Mouse (Mus musculus): Measurements from ENCODE around the gene Tax1bp3. TPM values are rescaled to one million over a fixed set of nuclear protein-coding genes. Genes with fewer than 3 reads are reported as not detected.

Tax1bp3 gene
- polyA plus RNA-seq, 2 experiments: 106 to 224 TPM

DNA sequence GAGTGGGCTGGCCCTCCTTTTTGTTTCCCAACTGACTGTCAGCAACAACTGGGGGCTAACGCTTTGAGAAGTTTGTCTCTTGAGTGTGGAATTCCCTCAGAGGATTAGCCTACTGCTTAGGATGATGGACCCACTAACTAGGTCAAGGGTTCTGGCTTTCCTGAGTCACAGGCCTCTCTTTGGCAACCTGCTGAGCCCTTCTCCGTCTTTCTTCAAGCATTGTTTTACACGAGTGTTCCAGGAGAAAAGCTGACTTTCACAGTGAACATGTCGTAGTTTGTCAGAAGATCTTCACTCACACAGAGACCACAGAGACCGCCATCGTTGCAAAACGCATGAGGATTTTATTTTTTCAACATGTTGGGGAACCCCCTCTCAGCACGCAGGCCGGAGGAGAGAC is 28.7 kb upstream of the Tax1bp3 start:
- Histone ChIP-seq H3K9ac (ENCODE audit: low read depth, low read length, severe bottlenecking) (no peak overlapping the region), H3K36me3 (ENCODE audit: control insufficient read depth, insufficient read depth, low read length) (no peaks in the 10 kb centered on the region), H3K4me3 (replicated peaks; ENCODE audit: low read length) (no peak overlapping the region), H3K4me2 (replicated peaks; ENCODE audit: low read depth, low read length, severe bottlenecking) (no peak overlapping the region), H3K27me3 (ENCODE audit: control insufficient read depth, insufficient read depth, low read length) (no peaks in the 10 kb centered on the region), H3K27ac (replicated peaks; ENCODE audit: low read depth, low read length) (no peak overlapping the region), H3K4me1 (ENCODE audit: control insufficient read depth, insufficient read depth, low read length) (no peaks in the 10 kb centered on the region), H3K9me3 (ENCODE audit: control insufficient read depth, low read length) (no peaks in the 10 kb centered on the region)
- no peak for DNase-seq (ENCODE audit: low spot score)
- 83% methylated on average over 9 of the region's 9 CpGs for WGBS
- ATAC-seq (ENCODE audit: low FRiP score, low read depth): no peak
- TF ChIP-seq POLR2A (IDR thresholded peaks at IDR 0.05; ENCODE audit: borderline replicate concordance, extremely low read depth, insufficient read depth, insufficient read length): no peak

GRCm38 (mm10) chr11:73155071-73155470 is 21.8 kb upstream of the Tax1bp3 start:
- 67% methylated on average over 6 of the region's 6 CpGs for WGBS
- no peak overlapping the region for H3K9ac ChIP-seq (ENCODE audit: low read depth, low read length, severe bottlenecking)
- H3K4me2 ChIP-seq (replicated peaks; ENCODE audit: low read depth, low read length, severe bottlenecking): no peak overlapping the region
- no peaks in the 10 kb centered on the region for H3K9me3 ChIP-seq (ENCODE audit: control insufficient read depth, low read length)
- ATAC-seq (ENCODE audit: low FRiP score, low read depth) (no peak), DNase-seq (ENCODE audit: low spot score) (no peak)
- H3K27ac ChIP-seq (replicated peaks; ENCODE audit: low read depth, low read length): no peak overlapping the region
- no peaks in the 10 kb centered on the region for H3K36me3 ChIP-seq (ENCODE audit: control insufficient read depth, insufficient read depth, low read length)
- H3K4me3 ChIP-seq (replicated peaks; ENCODE audit: low read length): no peak overlapping the region
- TF ChIP-seq POLR2A (IDR thresholded peaks at IDR 0.05; ENCODE audit: borderline replicate concordance, extremely low read depth, insufficient read depth, insufficient read length): no peak
- H3K4me1 ChIP-seq (ENCODE audit: control insufficient read depth, insufficient read depth, low read length): peaks cover 3% of the 10 kb centered on the region; the same call in 1 of the 2 replicates
- H3K27me3 ChIP-seq (ENCODE audit: control insufficient read depth, insufficient read depth, low read length): peaks cover 9% of the 10 kb centered on the region; the same call in 1 of the 2 replicates

DNA sequence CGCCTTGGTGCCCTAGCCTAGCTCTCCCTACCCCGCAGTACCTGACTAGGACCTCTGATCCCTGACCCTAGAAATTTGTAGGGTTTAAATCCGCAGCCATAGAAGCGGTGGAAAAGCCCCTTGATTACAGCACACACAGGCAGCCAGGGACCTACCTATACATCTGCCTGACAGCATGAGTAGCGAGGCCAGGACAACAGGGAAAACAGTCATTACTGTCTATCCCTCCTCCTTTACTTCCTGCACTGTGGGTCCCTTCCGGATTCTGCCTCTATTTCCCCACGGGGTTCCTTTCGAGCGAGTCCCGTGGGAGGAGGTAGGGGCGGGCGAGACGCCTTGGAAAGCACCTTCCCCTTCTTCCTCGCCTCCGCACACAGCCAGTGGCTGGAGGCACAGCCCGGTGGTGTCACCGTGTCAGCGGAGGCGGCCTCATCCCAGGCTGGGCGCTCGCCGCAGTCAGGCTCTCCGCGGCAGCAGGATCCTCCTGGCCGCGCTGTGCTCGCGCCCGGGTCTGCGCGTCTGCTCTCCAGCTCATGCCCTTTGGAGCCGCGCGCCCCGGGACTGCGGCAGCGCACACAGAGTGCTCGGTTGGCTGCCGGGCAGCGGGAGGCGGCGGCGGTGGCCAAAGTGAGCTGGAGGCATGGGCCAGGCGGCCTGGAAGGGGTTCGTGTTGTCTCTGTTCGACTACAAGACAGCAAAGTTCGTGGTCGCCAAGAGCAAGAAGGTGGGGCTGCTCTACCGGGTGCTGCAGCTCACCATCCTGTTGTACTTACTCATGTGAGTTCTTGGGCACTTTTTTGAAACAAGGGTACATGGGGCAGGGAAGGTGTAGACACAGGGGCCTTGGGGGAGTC is 16.7 kb upstream of the Tax1bp3 start, which contains the start of gene P2rx5:
P2rx5 (plus strand) TSS at position 465 of the 854 bp plus-strand sequence.
- 4% methylated on average over 44 of the region's 49 CpGs for WGBS
- Histone ChIP-seq H3K4me3 (replicated peaks; ENCODE audit: low read length) (peak within 1 kb of the TSS; percentile 41), H3K36me3 (ENCODE audit: control insufficient read depth, insufficient read depth, low read length) (no peaks in the 10 kb centered on the region), H3K4me1 (ENCODE audit: control insufficient read depth, insufficient read depth, low read length) (peaks cover 6% of the 10 kb centered on the region; the same call in 1 of the 2 replicates), H3K4me2 (replicated peaks; ENCODE audit: low read depth, low read length, severe bottlenecking) (peak within 1 kb of the TSS; percentile 67), H3K27ac (replicated peaks; ENCODE audit: low read depth, low read length) (no peak within 1 kb of the TSS), H3K9me3 (ENCODE audit: control insufficient read depth, low read length) (no peaks in the 10 kb centered on the region), H3K27me3 (ENCODE audit: control insufficient read depth, insufficient read depth, low read length) (peaks cover 25% of the 10 kb centered on the region), H3K9ac (ENCODE audit: low read depth, low read length, severe bottlenecking) (peak within 1 kb of the TSS; percentile 56)
- TF ChIP-seq POLR2A (IDR thresholded peaks at IDR 0.05; ENCODE audit: borderline replicate concordance, extremely low read depth, insufficient read depth, insufficient read length): no peak
- DNase-seq (ENCODE audit: low spot score) (no peak), ATAC-seq (ENCODE audit: low FRiP score, low read depth) (peak; percentile 47; the same call in 1 of the 2 replicates)

DNA sequence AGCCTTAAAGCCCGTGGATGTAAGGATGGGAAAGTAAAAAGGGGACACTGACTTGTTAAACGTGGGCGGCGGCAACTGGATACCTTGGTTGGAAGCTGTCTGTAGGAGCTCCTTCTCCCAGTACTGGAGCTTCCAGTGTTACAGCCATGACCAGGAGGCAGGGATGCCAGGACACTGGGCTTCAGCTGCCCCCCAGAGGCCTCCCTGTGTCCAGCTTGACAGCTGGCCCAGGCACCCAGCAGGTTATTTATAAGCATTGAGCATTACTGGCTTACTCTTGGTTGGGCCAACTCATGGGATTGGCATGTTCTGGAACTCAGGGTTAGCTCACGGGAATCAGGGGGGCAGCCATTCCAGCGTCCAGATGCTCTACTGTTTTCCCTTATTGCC is 16.1 kb upstream of the Tax1bp3 start:
- no peaks in the 10 kb centered on the region for H3K36me3 ChIP-seq (ENCODE audit: control insufficient read depth, insufficient read depth, low read length)
- 18% methylated on average over 6 of the region's 6 CpGs for WGBS
- ATAC-seq (ENCODE audit: low FRiP score, low read depth) (0 out of 2 replicates have a peak, but pooled peaks have one; percentile 34), DNase-seq (ENCODE audit: low spot score) (no peak)
- 0 out of 2 replicates have a peak overlapping the region, but pooled peaks have one; percentile 56 for H3K9ac ChIP-seq (ENCODE audit: low read depth, low read length, severe bottlenecking)
- H3K9me3 ChIP-seq (ENCODE audit: control insufficient read depth, low read length): no peaks in the 10 kb centered on the region
- peaks cover 25% of the 10 kb centered on the region for H3K27me3 ChIP-seq (ENCODE audit: control insufficient read depth, insufficient read depth, low read length)
- H3K4me1 ChIP-seq (ENCODE audit: control insufficient read depth, insufficient read depth, low read length): peaks cover 6% of the 10 kb centered on the region; the same call in 1 of the 2 replicates
- no peak overlapping the region for H3K27ac ChIP-seq (replicated peaks; ENCODE audit: low read depth, low read length)
- peak overlapping the region; percentile 67 for H3K4me2 ChIP-seq (replicated peaks; ENCODE audit: low read depth, low read length, severe bottlenecking)
- peak overlapping the region; percentile 41 for H3K4me3 ChIP-seq (replicated peaks; ENCODE audit: low read length)
- no peak for TF ChIP-seq POLR2A (IDR thresholded peaks at IDR 0.05; ENCODE audit: borderline replicate concordance, extremely low read depth, insufficient read depth, insufficient read length)

DNA sequence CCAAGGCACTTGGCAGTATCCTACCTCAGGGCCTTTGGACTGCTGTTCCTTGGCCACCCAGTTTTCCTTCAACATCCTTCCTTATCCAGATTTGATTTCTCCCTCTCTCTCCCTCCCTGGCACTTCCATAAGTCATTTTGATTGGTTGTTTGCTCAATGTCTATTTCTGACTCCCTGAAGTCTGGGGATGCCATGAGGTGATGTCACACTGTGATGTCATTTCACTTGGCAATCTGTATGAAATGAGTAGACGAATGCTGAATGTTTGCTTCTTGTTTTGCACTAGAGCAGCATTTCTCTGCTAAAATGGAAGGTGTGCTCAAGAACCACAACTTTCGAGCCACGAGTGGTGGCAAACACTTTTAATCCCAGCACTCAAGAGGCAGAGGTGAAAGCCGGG is 15.3 kb upstream of the Tax1bp3 start:
- no peak overlapping the region for H3K27ac ChIP-seq (replicated peaks; ENCODE audit: low read depth, low read length)
- H3K4me3 ChIP-seq (replicated peaks; ENCODE audit: low read length): no peak overlapping the region
- WGBS: 89% methylated on average over 4 of the region's 4 CpGs
- no peak overlapping the region for H3K9ac ChIP-seq (ENCODE audit: low read depth, low read length, severe bottlenecking)
- H3K27me3 ChIP-seq (ENCODE audit: control insufficient read depth, insufficient read depth, low read length): peaks cover 25% of the 10 kb centered on the region
- no peak overlapping the region for H3K4me2 ChIP-seq (replicated peaks; ENCODE audit: low read depth, low read length, severe bottlenecking)
- peaks cover 6% of the 10 kb centered on the region; the same call in 1 of the 2 replicates for H3K4me1 ChIP-seq (ENCODE audit: control insufficient read depth, insufficient read depth, low read length)
- no peak for TF ChIP-seq POLR2A (IDR thresholded peaks at IDR 0.05; ENCODE audit: borderline replicate concordance, extremely low read depth, insufficient read depth, insufficient read length)
- H3K9me3 ChIP-seq (ENCODE audit: control insufficient read depth, low read length): no peaks in the 10 kb centered on the region
- no peaks in the 10 kb centered on the region for H3K36me3 ChIP-seq (ENCODE audit: control insufficient read depth, insufficient read depth, low read length)
- no peak for ATAC-seq (ENCODE audit: low FRiP score, low read depth)
- no peak for DNase-seq (ENCODE audit: low spot score)

All from limb, embryonic 14.5 days (tissue).